Mouse (Mus musculus) mesoderm, embryonic 11.5 days (tissue): ENCODE results near the gene Zfp628.
A peak's percentile ranks its signal among the peaks of the same experiment; 100 is the strongest.
"Not testable (repeated sequence)": the region's sequence is repeated elsewhere in the genome, so short reads cannot be mapped to it uniquely, and the experiment has no call there.

ENCODE experiments used
- DNase-seq: peaks from one replicate; pipeline ENCODE4 v3.0.0-alpha.2; 2012; ENCODE audit warnings: low read depth, low spot score

Gene Zfp628

GRCm38 (mm10) chr7:4915007-4915665 lies at the start of gene Zfp628:
Gene Zfp628 (plus strand): TSS chr7:4915217.
- peak; percentile 96 for DNase-seq

- DNase-seq = peak; percentile 97
These were observed 49.2 kb upstream of the Zfp628 start for GRCm38 (mm10) chr7:4865579-4866493.

- no peak for DNase-seq
These were observed 48.3 kb upstream of the Zfp628 start for GRCm38 (mm10) chr7:4866631-4867180.

- DNase-seq = no peak
These were observed 44.9 kb upstream of the Zfp628 start, which contains the start of gene Isoc2b for GRCm38 (mm10) chr7:4870133-4870532. Gene Isoc2b (minus strand): TSS chr7:4870258.

- DNase-seq = peak; percentile 96
These were observed 38.2 kb upstream of the Zfp628 start, which contains the start of gene Isoc2a for GRCm38 (mm10) chr7:4876753-4877221. Gene Isoc2a (plus strand): TSS chr7:4877153.

DNA sequence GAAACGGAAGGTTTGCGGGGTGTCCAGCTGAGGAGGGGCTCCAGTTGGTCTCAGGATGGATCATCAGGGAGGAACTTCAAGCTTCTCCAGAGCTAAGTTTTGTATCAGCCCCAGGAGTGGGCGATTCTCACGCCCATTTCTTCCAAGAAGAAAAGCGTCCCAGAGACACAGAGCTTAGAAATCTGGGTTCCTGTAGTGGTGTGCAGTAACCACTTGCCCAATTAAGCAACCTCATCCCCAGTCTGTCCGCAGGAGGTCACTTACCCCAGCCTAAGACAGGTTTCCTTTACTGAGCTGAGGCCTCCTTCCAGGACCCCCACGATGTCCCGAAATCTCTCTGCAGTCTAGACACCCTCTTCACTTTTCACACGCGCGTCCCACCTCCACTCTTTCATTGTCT lies 37.8 kb upstream of the Zfp628 start:
- DNase-seq = no peak

- no peak for DNase-seq
These were observed 36.8 kb upstream of the Zfp628 start for GRCm38 (mm10) chr7:4878186-4878585.

GRCm38 (mm10) chr7:4879036-4879435 lies 36.0 kb upstream of the Zfp628 start:
- DNase-seq = not testable (repeated sequence)

DNA sequence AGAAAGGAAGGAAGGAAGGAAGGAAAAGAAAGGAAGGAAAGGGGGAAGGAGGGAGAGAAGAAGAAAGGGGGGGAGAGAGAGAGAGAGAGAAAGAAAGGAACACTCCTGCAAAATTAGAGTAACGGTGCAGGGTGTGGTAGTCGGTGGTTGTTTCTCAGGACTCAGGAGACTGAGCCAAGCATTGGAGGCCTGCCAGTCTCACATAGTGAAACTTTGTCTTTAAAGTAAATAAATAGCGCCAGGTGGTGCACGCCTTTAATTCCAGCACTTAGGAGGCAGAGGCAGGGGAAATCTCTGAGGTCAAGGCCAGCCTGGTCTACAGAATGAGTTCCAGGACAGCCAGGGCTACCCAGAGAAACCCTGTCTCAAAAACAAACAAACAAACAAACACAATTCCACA lies 28.3 kb upstream of the Zfp628 start:
- no peak for DNase-seq

DNA sequence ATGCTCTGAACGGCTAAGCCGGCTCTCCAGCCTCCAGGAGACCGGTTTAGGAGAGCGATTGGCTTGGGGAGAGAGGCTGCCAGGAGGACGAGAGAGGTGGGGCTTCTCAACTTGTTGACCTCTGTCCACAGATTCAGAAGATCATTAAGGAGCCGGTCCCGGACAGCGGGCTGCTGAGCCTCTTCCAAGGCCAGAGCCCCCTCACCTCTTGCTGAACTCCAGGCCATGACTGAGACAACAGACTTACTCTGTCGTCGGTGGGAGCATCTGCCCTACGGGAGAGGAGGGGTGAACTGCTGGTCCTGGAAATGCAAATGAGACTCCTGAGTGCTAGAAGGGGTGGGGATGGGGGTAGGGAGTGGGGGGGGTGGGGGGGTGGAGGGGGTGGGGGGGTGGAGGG lies 19.8 kb upstream of the Zfp628 start:
- DNase-seq = no peak

- no peak for DNase-seq
These were observed 16.0 kb upstream of the Zfp628 start for GRCm38 (mm10) chr7:4898851-4899648.

DNA sequence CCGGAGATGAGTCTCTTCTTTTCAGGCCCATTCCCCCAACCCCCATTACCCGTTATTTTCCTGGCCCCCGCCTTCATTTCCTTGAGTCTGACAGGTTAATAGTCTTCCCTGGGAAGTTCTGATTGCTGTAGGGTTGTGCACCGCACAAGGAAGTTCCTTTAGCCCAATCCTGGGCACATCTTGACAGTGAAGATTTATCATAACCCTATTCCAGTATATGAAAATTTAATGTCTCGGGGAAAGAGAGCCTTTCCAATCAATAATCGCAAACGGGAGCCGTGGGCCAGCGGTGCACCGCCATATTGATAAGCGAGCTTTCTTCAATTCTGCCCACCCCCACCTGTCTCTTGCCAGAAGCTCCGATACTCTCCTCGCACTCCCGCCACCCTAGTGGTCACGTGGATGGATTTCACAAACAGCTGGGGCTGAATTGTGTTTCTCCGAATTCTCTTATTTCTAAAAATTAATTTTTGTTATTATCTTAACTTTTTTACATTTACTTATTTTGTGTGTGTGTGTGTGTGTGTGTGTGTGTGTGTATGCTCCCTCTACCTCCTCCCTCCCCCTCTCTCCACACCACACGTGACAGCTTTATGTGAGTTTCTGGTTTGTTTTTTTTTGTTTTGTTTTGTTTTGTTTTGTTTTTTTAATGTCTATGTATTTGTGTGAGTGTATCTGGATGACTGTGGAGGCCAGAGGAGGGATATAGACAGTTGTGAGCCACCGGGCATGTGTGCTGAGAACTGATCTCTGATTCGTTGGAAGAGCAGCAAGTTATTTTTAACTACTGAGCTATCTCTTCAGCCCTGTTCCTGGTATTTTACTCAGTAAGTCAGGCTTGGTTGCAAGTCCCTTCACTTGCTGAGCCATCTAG lies 15.1 kb upstream of the Zfp628 start:
- DNase-seq = no peak

DNA sequence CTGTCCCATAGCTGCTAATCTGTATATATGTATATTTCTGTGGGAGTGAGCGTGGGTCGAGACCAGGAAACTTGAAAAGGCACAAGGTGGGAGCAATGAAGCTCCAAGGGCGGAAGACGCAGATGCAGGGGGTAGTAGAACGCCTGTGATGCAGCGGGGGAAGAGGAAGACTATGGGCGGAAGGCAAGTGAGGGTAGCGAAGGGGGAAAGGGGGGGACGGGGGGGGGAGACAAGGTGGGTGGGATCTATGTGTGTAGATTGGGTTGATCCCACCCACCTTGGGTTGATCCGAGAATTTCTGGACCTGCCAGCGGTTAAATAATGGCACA lies 14.5 kb upstream of the Zfp628 start:
- DNase-seq = no peak

DNA sequence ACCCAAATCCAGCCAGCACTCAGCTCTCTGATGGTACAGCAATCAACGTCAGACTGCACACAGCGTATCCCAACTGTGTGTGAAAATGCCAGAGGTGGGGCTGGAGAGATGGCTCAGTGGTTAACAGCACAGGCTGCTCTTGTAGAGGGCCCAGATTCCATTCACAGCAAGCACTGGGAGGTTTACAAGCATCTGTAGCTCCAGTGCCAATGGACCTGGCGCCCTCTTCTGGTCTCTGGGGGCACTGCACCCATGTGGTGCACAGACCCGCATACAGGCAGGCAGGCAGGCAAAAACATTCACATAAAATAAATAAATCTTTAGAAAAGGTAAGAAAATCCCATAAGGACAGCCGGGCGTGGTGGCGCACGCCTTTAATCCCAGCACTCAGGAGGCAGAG lies 13.8 kb upstream of the Zfp628 start:
- no peak for DNase-seq

DNA sequence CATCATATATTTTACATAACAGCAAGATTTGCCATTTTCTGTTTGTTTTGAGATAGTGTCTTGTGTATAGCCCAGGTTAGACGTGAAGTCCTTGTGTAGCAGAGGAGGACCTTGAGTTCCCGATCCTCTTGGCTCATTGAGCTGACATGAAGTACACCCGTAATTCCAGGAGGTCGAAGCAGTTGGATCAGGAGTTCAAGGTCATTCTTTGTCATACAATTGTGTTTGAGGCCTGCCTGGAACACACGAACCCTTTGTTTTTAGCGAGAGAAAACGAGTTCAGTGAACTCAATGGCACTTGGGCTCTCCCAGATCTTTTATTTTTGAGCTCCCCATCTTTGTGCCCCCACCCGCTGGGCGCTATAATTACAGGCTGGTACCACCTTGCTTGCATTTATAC lies 12.6 kb upstream of the Zfp628 start:
- DNase-seq = no peak

GRCm38 (mm10) chr7:4906466-4906950 lies 8.5 kb upstream of the Zfp628 start, which contains the start of gene Gm36210:
Gene Gm36210 (minus strand): TSS chr7:4906516.
- DNase-seq = no peak

GRCm38 (mm10) chr7:4911561-4911960 lies 3.5 kb upstream of the Zfp628 start:
- DNase-seq = peak; percentile 68

GRCm38 (mm10) chr7:4912248-4912647 lies 2.8 kb upstream of the Zfp628 start:
- no peak for DNase-seq

- DNase-seq = peak; percentile 70
These were observed 826 bp downstream of the Zfp628 start for GRCm38 (mm10) chr7:4915669-4916416.

GRCm38 (mm10) chr7:4917494-4917893 lies 2.5 kb downstream of the Zfp628 start:
- DNase-seq = no peak
